Mouse (Mus musculus) lung, postnatal 0 days (tissue): ENCODE results near the gene Ifi27l2b.

Experiments
- CTCF ChIP-seq: IDR thresholded peaks from 2 replicates; pipeline ENCODE4 v1.5.1; 2016; ENCODE audit warnings: antibody characterized with exemption, mild to moderate bottlenecking
- EP300 ChIP-seq: IDR thresholded peaks from 2 replicates; pipeline ENCODE4 v1.6.1; 2016; ENCODE audit warnings: antibody characterized with exemption, mild to moderate bottlenecking, control low read depth

DNA sequence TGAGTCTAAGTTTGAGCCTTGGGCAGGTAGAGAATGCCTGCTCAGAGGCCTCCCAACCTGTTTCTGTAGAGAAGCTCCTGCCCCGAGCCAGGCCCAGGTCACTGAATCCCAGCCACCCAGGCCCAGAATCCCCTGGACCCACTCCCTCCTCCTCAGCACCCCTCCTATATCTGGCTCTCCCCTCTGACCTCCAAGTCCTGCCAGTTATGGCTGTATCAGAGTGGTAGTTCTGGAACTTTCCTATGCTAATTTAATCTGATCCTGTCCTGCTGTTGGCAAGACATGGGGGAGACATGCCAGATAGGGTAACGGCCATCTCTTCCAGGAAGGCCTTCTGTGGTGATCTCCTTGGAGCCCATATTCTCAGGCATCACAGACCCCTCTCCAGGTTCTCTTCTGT lies 25.8 kb upstream of the Ifi27l2b start:
- TF ChIP-seq CTCF, result no peak
- no peak for TF ChIP-seq EP300
